Comparison of ENCODE assay signal across 17 mouse cellular contexts in the genomic region with DNA sequence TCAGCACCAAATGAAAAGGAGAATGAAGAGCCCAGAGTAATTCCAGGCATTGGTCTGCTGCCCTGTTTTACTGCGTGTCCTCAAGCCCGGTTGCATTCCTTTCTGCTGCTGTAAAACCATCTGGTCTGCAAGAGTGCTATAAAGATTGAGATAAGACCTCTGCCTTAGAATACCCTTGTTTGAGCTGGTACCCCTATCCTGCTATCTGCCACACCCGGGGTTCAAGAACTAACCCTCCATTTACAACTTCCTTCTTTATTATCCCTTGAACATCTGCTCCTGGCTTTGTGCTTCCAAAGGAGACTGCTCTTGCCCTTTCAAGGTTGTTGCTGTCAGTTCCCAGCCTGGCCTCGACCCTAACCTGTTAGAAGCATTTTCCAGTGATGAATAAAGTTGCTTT.
"Had no signal": no experiment of that assay in that cellular context is flagged by ENCODE, and none has a peak within 500 bp of the region (broad histone marks: within the 10 kb centered on the region; RNA-seq: fewer than 3 reads in every experiment).

No protein-coding gene starts in this region.

- H3K27me3 ChIP-seq: liver, embryonic 15.5 days; neural tube, embryonic 15.5 days had no signal

- H3K4me2 ChIP-seq: liver, embryonic 11.5 days; liver, embryonic 15.5 days; neural tube, embryonic 15.5 days had no signal

- DNase-seq: kidney, adult 11 months; kidney, adult 9 months; kidney, postnatal 36 days; lung, adult 2 months; lung, postnatal 36 days; midbrain, embryonic 14.5 days; right cerebral cortex, adult 18-20 months; right cerebral cortex, postnatal 25 days; thymus, postnatal 14 days had no signal

- H3K9ac ChIP-seq: liver, embryonic 15.5 days; neural tube, embryonic 15.5 days had no signal

- H3K9me3 ChIP-seq: liver, embryonic 15.5 days; neural tube, embryonic 15.5 days had no signal

- ATAC-seq: lung, postnatal 0 days had no signal

- H3K27ac ChIP-seq: kidney, postnatal 0 days; layer of hippocampus, adult 2 months; liver, embryonic 15.5 days; neural tube, embryonic 15.5 days; stomach, postnatal 0 days had no signal

- H3K4me3 ChIP-seq: layer of hippocampus, adult 2 months; liver, embryonic 15.5 days; myocyte; neural tube, embryonic 15.5 days had no signal

- H3K36me3 ChIP-seq: liver, embryonic 15.5 days; neural tube, embryonic 15.5 days had no signal

- H3K4me1 ChIP-seq: liver, embryonic 15.5 days; neural tube, embryonic 15.5 days had no signal
